13 mouse cellular contexts compared by ENCODE assay signal in genomic region chr6:115983306-115984038, GRCm38 (mm10). TPM values are rescaled to one million over a fixed set of nuclear protein-coding genes. Genes with fewer than 3 reads are reported as not detected.
DNase-seq lines count a peak whose midpoint lies in the region; ATAC-seq and TF ChIP-seq lines count a peak whose summit lies in the region.
"Had no signal": no experiment of that assay in that cellular context is flagged by ENCODE, and none has a peak within 500 bp of the region (broad histone marks: within the 10 kb centered on the region; RNA-seq: fewer than 3 reads in every experiment).

No protein-coding gene starts in this region.

- WGBS in heart, adult 2 months: 40% methylated on average over 12 of the region's 12 CpGs
- 39% methylated on average over 12 of the region's 12 CpGs for WGBS in limb, embryonic 13.5 days
- 70% methylated on average over 11 of the region's 12 CpGs for WGBS in hindbrain, embryonic 11.5 days
- 89% methylated on average over 12 of the region's 12 CpGs for WGBS in cerebellum, adult 2 months

- H3K4me1 ChIP-seq in heart, adult 2 months (ENCODE audit: control insufficient read depth, insufficient read depth, low read length): peaks cover 28% of the 10 kb centered on the region
- H3K4me1 ChIP-seq in testis, adult 2 months (ENCODE audit: control insufficient read depth, insufficient read depth, low read length): peaks cover 11% of the 10 kb centered on the region; the same call in 1 of the 2 replicates
- peaks cover 50% of the 10 kb centered on the region for H3K4me1 ChIP-seq in limb, embryonic 13.5 days
- peaks cover 9% of the 10 kb centered on the region; the same call in 1 of the 2 replicates for H3K4me1 ChIP-seq in hindbrain, embryonic 11.5 days (replicated peaks; ENCODE audit: control insufficient read depth, insufficient read depth, low read length)
- peaks cover 11% of the 10 kb centered on the region for H3K4me1 ChIP-seq in cerebellum, adult 2 months (ENCODE audit: control insufficient read depth, insufficient read depth, low read length)

- no peaks in the 10 kb centered on the region for H3K36me3 ChIP-seq in heart, adult 2 months (ENCODE audit: control insufficient read depth, insufficient read depth, low read length)
- no peaks in the 10 kb centered on the region for H3K36me3 ChIP-seq in testis, adult 2 months (ENCODE audit: control insufficient read depth, insufficient read depth, low read length)
- no peaks in the 10 kb centered on the region for H3K36me3 ChIP-seq in limb, embryonic 13.5 days
- H3K36me3 ChIP-seq in hindbrain, embryonic 11.5 days (ENCODE audit: control insufficient read depth, insufficient read depth, low read length): no peaks in the 10 kb centered on the region
- H3K36me3 ChIP-seq: midbrain, embryonic 13.5 days had no signal

- no peaks in the 10 kb centered on the region for H3K9me3 ChIP-seq in limb, embryonic 13.5 days
- no peaks in the 10 kb centered on the region for H3K9me3 ChIP-seq in hindbrain, embryonic 11.5 days (ENCODE audit: control insufficient read depth, low read length)
- H3K9me3 ChIP-seq: midbrain, embryonic 13.5 days had no signal

- peaks cover 3% of the 10 kb centered on the region; the same call in 1 of the 2 replicates for H3K79me2 ChIP-seq in heart, adult 2 months (replicated peaks; ENCODE audit: control insufficient read depth, insufficient read depth, low read length)

- TF ChIP-seq CTCF in heart, adult 2 months (IDR thresholded peaks at IDR 0.05): no peak
- TF ChIP-seq CTCF in testis, adult 2 months (IDR thresholded peaks at IDR 0.05; ENCODE audit: control insufficient read depth, insufficient read depth, insufficient replicate concordance, low read depth, low read length): no peak
- TF ChIP-seq CTCF in cerebellum, adult 2 months (IDR thresholded peaks at IDR 0.05; ENCODE audit: borderline replicate concordance, insufficient read depth, low read depth, low read length): no peak

- intact Hi-C loops in heart, adult 2 months (cut with DNase I): no loop called here
- intact Hi-C loops in heart, postnatal 25 days (cut with DNase I): no loop called here

- TF ChIP-seq POLR2A in heart, adult 2 months (IDR thresholded peaks at IDR 0.05; ENCODE audit: insufficient read depth, low read depth, low read length): no peak
- no peak for TF ChIP-seq POLR2A in testis, adult 2 months (IDR thresholded peaks at IDR 0.05; ENCODE audit: control insufficient read depth, low read depth, low read length)
- no peak for TF ChIP-seq POLR2A in cerebellum, adult 2 months (IDR thresholded peaks at IDR 0.05; ENCODE audit: borderline replicate concordance, insufficient read depth, low read length)

- DNase-seq in heart, adult 2 months: peak in 1 of 2 experiments; percentile 49
- DNase-seq in heart, postnatal 25 days (ENCODE audit: low spot score): no peak
- no peak for DNase-seq in testis, postnatal 14 days (ENCODE audit: low spot score)
- no peak for DNase-seq in Muller cell, postnatal 12 days (ENCODE audit: inconsistent ontology term)
- no peak for DNase-seq in hindbrain, embryonic 11.5 days (ENCODE audit: low spot score)
- DNase-seq in cerebellum, adult 2 months: no peak
- DNase-seq: cerebellum, postnatal 10 days; thymus, postnatal 14 days had no signal

- H3K9ac ChIP-seq in heart, adult 2 months (ENCODE audit: low read depth, low read length): 0 out of 2 replicates have a peak overlapping the region, but pooled peaks have one; percentile 0
- H3K9ac ChIP-seq in limb, embryonic 13.5 days: 0 out of 2 replicates have a peak overlapping the region, but pooled peaks have one; percentile 0
- H3K9ac ChIP-seq in hindbrain, embryonic 11.5 days (ENCODE audit: low read depth, low read length): no peak overlapping the region
- H3K9ac ChIP-seq: hindbrain, embryonic 14.5 days; midbrain, embryonic 13.5 days had no signal

- no peaks in the 10 kb centered on the region for H3K27me3 ChIP-seq in heart, adult 2 months (ENCODE audit: control insufficient read depth, insufficient read depth, low read length)
- H3K27me3 ChIP-seq in testis, adult 2 months (ENCODE audit: control insufficient read depth, insufficient read depth, low read length): no peaks in the 10 kb centered on the region
- H3K27me3 ChIP-seq in limb, embryonic 13.5 days: peaks cover 4% of the 10 kb centered on the region; the same call in 1 of the 2 replicates
- no peaks in the 10 kb centered on the region for H3K27me3 ChIP-seq in hindbrain, embryonic 11.5 days (ENCODE audit: control insufficient read depth, insufficient read depth, low read length)
- H3K27me3 ChIP-seq in cerebellum, adult 2 months (ENCODE audit: control insufficient read depth, insufficient read depth, low read length): no peaks in the 10 kb centered on the region

- no peak overlapping the region; the same call in 1 of the 2 replicates for H3K4me3 ChIP-seq in heart, adult 2 months
- no peak overlapping the region for H3K4me3 ChIP-seq in testis, adult 2 months (ENCODE audit: control insufficient read depth, low read depth, low read length)
- H3K4me3 ChIP-seq in limb, embryonic 13.5 days: no peak overlapping the region
- H3K4me3 ChIP-seq in hindbrain, embryonic 11.5 days (ENCODE audit: low read depth, low read length): no peak overlapping the region
- H3K4me3 ChIP-seq in cerebellum, adult 2 months (replicated peaks; ENCODE audit: insufficient read depth, low read depth, low read length): no peak overlapping the region
- H3K4me3 ChIP-seq: midbrain, embryonic 13.5 days had no signal

- H3K27ac ChIP-seq in heart, adult 2 months: peak overlapping the region; percentile 69
- H3K27ac ChIP-seq in testis, adult 2 months (ENCODE audit: control insufficient read depth, insufficient read depth, low read depth, low read length): peak overlapping the region; percentile 5; the same call in 1 of the 2 replicates
- H3K27ac ChIP-seq in limb, embryonic 13.5 days: no peak overlapping the region
- no peak overlapping the region for H3K27ac ChIP-seq in hindbrain, embryonic 11.5 days (ENCODE audit: low read depth, low read length)
- H3K27ac ChIP-seq in cerebellum, adult 2 months (ENCODE audit: insufficient read depth, low read length): no peak overlapping the region
- H3K27ac ChIP-seq: hindbrain, embryonic 14.5 days; midbrain, embryonic 13.5 days had no signal

- no peak for ATAC-seq in limb, embryonic 13.5 days (ENCODE audit: low FRiP score, low read depth)
- no peak for ATAC-seq in hindbrain, embryonic 11.5 days (ENCODE audit: low FRiP score)
- ATAC-seq: midbrain, embryonic 13.5 days had no signal

- H3K4me2 ChIP-seq in limb, embryonic 13.5 days (replicated peaks): no peak overlapping the region
- H3K4me2 ChIP-seq in hindbrain, embryonic 11.5 days (replicated peaks; ENCODE audit: low read depth, low read length): no peak overlapping the region
- H3K4me2 ChIP-seq: hindbrain, embryonic 14.5 days; midbrain, embryonic 13.5 days had no signal

- TF ChIP-seq EP300 in heart, adult 2 months (IDR thresholded peaks at IDR 0.05; ENCODE audit: insufficient read depth, low read depth, low read length): no peak

RNA-seq across cellular contexts. Expression of gene Plxnd1, which starts 11.3 kb away (rescaled TPM):
- 10 to 100 TPM; 58.8 to 90.6 TPM for total RNA-seq in heart, adult 2 months (2021)
- polyA plus RNA-seq in heart, adult 2 months (2012; rRNA removed): 79.9 and 102 TPM in 2 replicates
- total RNA-seq in heart, postnatal 25 days (2021): 10 to 100 TPM; 79.7 to 91.8 TPM
- 5.7 and 6.1 TPM in 2 replicates for polyA plus RNA-seq in testis, adult 2 months (2012; rRNA removed)
- polyA plus RNA-seq in limb, embryonic 13.5 days (2015; fragmentation: Nextera tagmentation; extraction: Ambion mirVana): 27.6 and 30.0 TPM in 2 replicates
- polyA plus RNA-seq in hindbrain, embryonic 11.5 days (2014; fragmentation: Nextera tagmentation; extraction: Ambion mirVana): 17.5 and 18.8 TPM in 2 replicates
- 24.2 and 29.4 TPM in 2 replicates for polyA plus RNA-seq in cerebellum, adult 2 months (2012; rRNA removed)

RNA-seq across cellular contexts. Expression of gene H1foo, which starts 38.7 kb away (rescaled TPM):
- not detected for total RNA-seq in heart, adult 2 months (2021)
- polyA plus RNA-seq in heart, adult 2 months (2012; rRNA removed): not detected in 2 replicates
- not detected for total RNA-seq in heart, postnatal 25 days (2021)
- polyA plus RNA-seq in testis, adult 2 months (2012; rRNA removed): not detected in 2 replicates
- polyA plus RNA-seq in limb, embryonic 13.5 days (2015; fragmentation: Nextera tagmentation; extraction: Ambion mirVana): not detected in 2 replicates
- polyA plus RNA-seq in hindbrain, embryonic 11.5 days (2014; fragmentation: Nextera tagmentation; extraction: Ambion mirVana): not detected in 2 replicates
- polyA plus RNA-seq in cerebellum, adult 2 months (2012; rRNA removed): not detected in 2 replicates
- total RNA-seq: left cerebral cortex, postnatal 25 days had no signal
- polyA plus RNA-seq: hindbrain, embryonic 14.5 days; midbrain, embryonic 13.5 days had no signal

RNA-seq across cellular contexts. Expression of gene Rho, which starts 51.9 kb away (rescaled TPM):
- total RNA-seq in heart, adult 2 months (2021): under 1 TPM in 1 of 2 experiments, not detected in 1; 0.23 TPM
- 0.44 and 1.3 TPM in 2 replicates for polyA plus RNA-seq in heart, adult 2 months (2012; rRNA removed)
- total RNA-seq in heart, postnatal 25 days (2021): under 1 TPM; 0.18 to 0.34 TPM
- 4.8 and 5.7 TPM in 2 replicates for polyA plus RNA-seq in testis, adult 2 months (2012; rRNA removed)
- polyA plus RNA-seq in limb, embryonic 13.5 days (2015; fragmentation: Nextera tagmentation; extraction: Ambion mirVana): 0.20 and 0.42 TPM in 2 replicates
- polyA plus RNA-seq in hindbrain, embryonic 11.5 days (2014; fragmentation: Nextera tagmentation; extraction: Ambion mirVana): 0.22 and 0.39 TPM in 2 replicates
- polyA plus RNA-seq in cerebellum, adult 2 months (2012; rRNA removed): 0.79 and 0.89 TPM in 2 replicates

Comparison
In these comparisons a context has a peak if more than half of its experiments do, and no peak if none do; other contexts are left out.
1. H3K27ac ChIP-seq: peak in heart, adult 2 months (single experiment) and testis, adult 2 months (single experiment); none in limb, embryonic 13.5 days (single experiment), hindbrain, embryonic 11.5 days (single experiment) and cerebellum, adult 2 months (single experiment).